Mouse (Mus musculus) midbrain, embryonic 11.5 days (tissue): ENCODE data around the gene Olfr94. TPM values are rescaled to one million over a fixed set of nuclear protein-coding genes. Genes with fewer than 3 reads are reported as not detected.
"Not testable (repeated sequence)": the region's sequence is repeated elsewhere in the genome, so short reads cannot be mapped to it uniquely, and the experiment has no call there.

Source experiments
- ATAC-seq: fragments of 200-750 bp; cut with Nextera tagmentation; 2 replicates; pipeline ENCODE4 v1.8.0; 2017; ENCODE audit warnings: moderate TSS enrichment, moderate library complexity; ENCODE audit not compliant: low FRiP score
- DNase-seq: peaks from one replicate; pipeline ENCODE4 v3.0.0; 2015; ENCODE audit warnings: low spot score; ENCODE audit errors: missing footprints
- H3K27ac ChIP-seq: fragments of 300-500 bp; sonication (generic); 2 replicates; pipeline ENCODE4 v1.5.1; 2014; ENCODE audit warnings: low read depth, low read length
- H3K27me3 ChIP-seq: fragments of 300-500 bp; sonication (generic); 2 replicates; pipeline ENCODE4 v1.6.1; 2014; ENCODE audit warnings: mild to moderate bottlenecking, low read length, moderate library complexity, mixed read lengths; ENCODE audit not compliant: control insufficient read depth, insufficient read depth
- H3K36me3 ChIP-seq: fragments of 300-500 bp; sonication (generic); 2 replicates; pipeline ENCODE4 v1.6.1; 2014; ENCODE audit warnings: mild to moderate bottlenecking, low read length, moderate library complexity, mixed read lengths; ENCODE audit not compliant: control insufficient read depth, insufficient read depth
- H3K4me1 ChIP-seq: fragments of 300-500 bp; sonication (generic); 2 replicates; pipeline ENCODE4 v1.6.1; 2014; ENCODE audit warnings: low read length; ENCODE audit not compliant: control insufficient read depth, insufficient read depth
- H3K4me2 ChIP-seq: fragments of 300-500 bp; sonication (generic); 2 replicates; pipeline ENCODE4 v1.6.1; 2014; ENCODE audit warnings: mild to moderate bottlenecking, moderate library complexity
- H3K4me3 ChIP-seq: fragments of 300-500 bp; sonication (generic); 2 replicates; pipeline ENCODE4 v1.5.1; 2014; ENCODE audit warnings: low read depth, low read length
- H3K9ac ChIP-seq: fragments of 300-500 bp; sonication (generic); 2 replicates; pipeline ENCODE4 v1.6.1; 2014; ENCODE audit warnings: low read length
- H3K9me3 ChIP-seq: fragments of 300-500 bp; sonication (generic); 2 replicates; pipeline ENCODE4 v1.6.1; 2016; ENCODE audit warnings: low read length; ENCODE audit not compliant: control insufficient read depth
- WGBS: fragments of 180-500 bp; shearing (Covaris S2); extraction: QIAGEN DNeasy Blood & Tissue Kit; methylation state at CpG from one replicate; pipeline ENCODE4 v1.1.7; 2014; 5-methylcytosine and 5-hydroxymethylcytosine counted together
- polyA plus RNA-seq: library from polyadenylated mRNA; unstranded; fragments of >200 nt; fragmentation: Nextera tagmentation; extraction: Ambion mirVana; gene quantifications from 2 replicates; pipeline ENCODE4 v1.2.1, GENCODE M21; 2014

The Olfr94 gene
- polyA plus RNA-seq, result not detected in 2 replicates

GRCm38 (mm10) chr17:37200894-37201293 is at the start of gene Olfr94:
Gene Olfr94, minus strand, starts transcription at chr17:37200994.
- ATAC-seq (no peak), DNase-seq (no peak)
- H3K4me3 ChIP-seq, result no peak within 1 kb of the TSS
- H3K36me3 ChIP-seq, result no peaks in the 10 kb centered on the region
- H3K4me2 ChIP-seq, result no peak within 1 kb of the TSS
- no peak within 1 kb of the TSS for H3K27ac ChIP-seq
- peaks cover 20% of the 10 kb centered on the region; the same call in 1 of the 2 replicates for H3K27me3 ChIP-seq
- H3K9me3 ChIP-seq, result no peaks in the 10 kb centered on the region
- H3K9ac ChIP-seq, result no peak within 1 kb of the TSS
- 78% methylated on average over 2 of the region's 2 CpGs for WGBS
- H3K4me1 ChIP-seq, result peaks cover 3% of the 10 kb centered on the region; the same call in 1 of the 2 replicates

GRCm38 (mm10) chr17:37250544-37250943 is 49.8 kb upstream of the Olfr94 start:
- Histone ChIP-seq H3K27me3 (no peaks in the 10 kb centered on the region), H3K4me2 (no peak overlapping the region), H3K4me1 (no peaks in the 10 kb centered on the region), H3K9ac (no peak overlapping the region), H3K36me3 (no peaks in the 10 kb centered on the region), H3K4me3 (no peak overlapping the region), H3K9me3 (no peaks in the 10 kb centered on the region), H3K27ac (no peak overlapping the region)
- ATAC-seq (no peak), DNase-seq (no peak)
- 14% methylated on average over 1 of the region's 1 CpGs for WGBS

DNA sequence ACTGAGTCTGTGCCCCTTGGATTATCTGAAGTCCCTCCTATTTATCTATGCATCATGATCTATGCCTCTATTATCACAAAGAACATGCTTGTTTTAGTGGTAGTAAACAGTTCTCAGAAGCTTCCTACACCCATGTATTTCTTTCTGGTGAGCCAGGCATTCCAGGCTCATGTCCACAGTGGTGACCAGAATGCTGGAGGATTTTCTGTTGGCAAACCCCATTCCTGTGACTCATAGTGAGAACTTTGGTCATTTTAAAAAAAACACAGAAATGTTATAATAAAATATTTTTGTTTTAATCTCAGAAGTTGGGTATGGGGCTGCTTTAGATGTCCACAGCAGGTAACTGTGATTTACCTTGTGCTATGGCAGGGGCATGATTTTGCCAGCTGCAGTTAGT is 48.7 kb upstream of the Olfr94 start:
- Histone ChIP-seq H3K4me3 (no peak overlapping the region), H3K9me3 (no peaks in the 10 kb centered on the region), H3K27me3 (no peaks in the 10 kb centered on the region), H3K4me2 (no peak overlapping the region), H3K27ac (no peak overlapping the region), H3K9ac (no peak overlapping the region), H3K4me1 (no peaks in the 10 kb centered on the region), H3K36me3 (no peaks in the 10 kb centered on the region)
- DNase-seq (no peak), ATAC-seq (no peak)

GRCm38 (mm10) chr17:37246715-37247114 is 45.9 kb upstream of the Olfr94 start:
- no peak for DNase-seq

DNA sequence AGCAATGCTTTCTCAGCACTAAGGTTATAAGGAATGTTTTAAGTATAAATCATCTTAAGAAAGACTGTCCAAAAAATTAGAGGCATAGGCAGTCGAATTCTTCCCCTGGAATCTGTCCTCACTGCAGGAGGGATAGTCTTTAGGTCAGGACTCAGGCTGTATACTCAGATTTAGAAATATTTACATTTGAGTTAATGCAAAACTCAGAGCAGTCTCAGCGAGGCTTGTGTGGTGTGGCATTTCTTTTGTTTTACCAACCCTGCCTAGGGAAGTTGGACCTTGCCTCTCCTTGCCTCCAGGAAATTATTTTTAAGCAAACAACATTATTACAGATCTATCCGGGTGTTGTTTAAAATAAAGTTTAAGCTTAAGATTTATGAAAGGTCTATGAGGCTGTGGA is 41.4 kb upstream of the Olfr94 start:
- H3K27ac ChIP-seq, result no peak overlapping the region
- no peaks in the 10 kb centered on the region for H3K4me1 ChIP-seq
- ATAC-seq (no peak), DNase-seq (no peak)
- no peak overlapping the region for H3K4me3 ChIP-seq
- WGBS, result 64% methylated on average over 3 of the region's 3 CpGs
- H3K36me3 ChIP-seq, result no peaks in the 10 kb centered on the region
- no peaks in the 10 kb centered on the region for H3K27me3 ChIP-seq
- H3K9ac ChIP-seq, result no peak overlapping the region
- no peaks in the 10 kb centered on the region for H3K9me3 ChIP-seq
- no peak overlapping the region for H3K4me2 ChIP-seq

More at GRCm38 (mm10) chr17:37246715-37247114, 45.9 kb upstream of the Olfr94 start:
- H3K27ac ChIP-seq, result no peak overlapping the region
- no peaks in the 10 kb centered on the region for H3K4me1 ChIP-seq
- H3K9ac ChIP-seq, result no peak overlapping the region
- no peaks in the 10 kb centered on the region for H3K27me3 ChIP-seq
- WGBS, result 35% methylated on average over 5 of the region's 5 CpGs
- H3K4me3 ChIP-seq, result no peak overlapping the region
- no peak for ATAC-seq
- H3K36me3 ChIP-seq, result no peaks in the 10 kb centered on the region
- H3K4me2 ChIP-seq, result no peak overlapping the region
- no peaks in the 10 kb centered on the region for H3K9me3 ChIP-seq

DNA sequence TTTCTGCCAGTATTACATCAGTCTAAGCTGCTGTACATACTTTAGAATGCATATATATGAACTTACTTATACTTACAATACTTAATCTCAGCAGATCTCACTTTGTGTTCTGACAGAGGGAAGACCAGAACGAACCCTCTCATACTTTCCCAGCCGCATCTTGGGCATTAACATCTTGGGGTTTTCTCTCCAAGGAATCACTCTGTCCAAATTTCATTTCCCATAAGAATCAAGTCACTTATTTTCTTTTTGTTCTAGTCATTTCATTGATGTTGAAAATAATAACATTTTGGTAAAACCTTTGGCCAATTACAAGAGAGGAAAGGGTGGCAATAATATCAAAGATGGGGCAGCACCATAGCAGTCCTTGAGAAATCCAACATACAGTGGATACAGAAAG is 36.4 kb upstream of the Olfr94 start, which contains the start of gene Olfr97:
Gene Olfr97, minus strand, starts transcription at position 101 of the 400 bp plus-strand sequence.
- not testable (repeated sequence) for H3K9ac ChIP-seq, ATAC-seq, H3K4me3 ChIP-seq, H3K9me3 ChIP-seq, H3K36me3 ChIP-seq, H3K27me3 ChIP-seq, DNase-seq, H3K4me2 ChIP-seq, H3K27ac ChIP-seq, H3K4me1 ChIP-seq
- WGBS, result 95% methylated on average over 2 of the region's 2 CpGs

DNA sequence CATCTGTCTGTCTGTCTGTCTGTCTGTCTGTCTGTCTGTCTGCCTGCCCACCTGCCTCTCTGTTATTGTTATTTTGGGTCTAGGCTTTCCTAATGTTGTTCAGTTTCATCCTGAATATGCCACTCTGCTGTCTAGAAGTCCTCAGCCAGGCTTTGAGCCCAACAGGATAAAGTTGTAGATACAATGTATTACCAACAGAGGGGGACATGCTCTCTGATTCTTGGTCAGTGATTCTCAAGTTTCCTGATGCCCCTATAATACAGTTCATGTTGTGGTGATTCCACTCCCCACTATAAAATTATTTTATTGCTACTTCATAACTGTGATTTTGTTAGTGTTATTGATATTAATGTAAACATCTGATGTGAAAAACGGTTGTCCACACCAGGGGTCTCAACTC is 21.1 kb upstream of the Olfr94 start:
- Histone ChIP-seq H3K27ac (no peak overlapping the region), H3K4me2 (no peak overlapping the region), H3K36me3 (no peaks in the 10 kb centered on the region), H3K9ac (no peak overlapping the region), H3K4me3 (no peak overlapping the region), H3K9me3 (no peaks in the 10 kb centered on the region), H3K4me1 (no peaks in the 10 kb centered on the region), H3K27me3 (no peaks in the 10 kb centered on the region)
- no peak for ATAC-seq
- no peak for DNase-seq
- WGBS, result 33% methylated on average over 1 of the region's 1 CpGs

DNA sequence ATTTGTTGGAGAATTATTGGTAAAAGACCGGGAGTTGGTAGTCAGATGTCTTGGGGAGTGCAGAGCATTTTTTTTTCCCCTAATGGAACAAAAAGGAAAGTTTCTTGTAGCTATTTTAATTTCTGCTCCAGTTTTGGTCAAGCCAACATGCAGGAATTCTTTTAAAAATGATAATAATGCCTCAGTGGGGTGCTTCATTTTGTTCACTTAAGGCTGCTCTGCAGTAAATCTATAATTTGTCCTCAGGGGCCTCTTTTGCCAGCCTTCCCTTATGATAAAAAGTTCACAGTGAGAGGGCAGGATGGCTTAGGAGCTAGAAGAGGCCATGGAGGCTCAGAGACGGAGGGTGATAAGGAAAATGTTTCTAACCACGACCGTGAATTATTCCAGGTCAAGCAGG is 19.1 kb upstream of the Olfr94 start, which contains the start of gene Olfr96:
Gene Olfr96, plus strand, starts transcription at position 301 of the 400 bp plus-strand sequence.
- ATAC-seq, result no peak
- Histone ChIP-seq H3K4me2 (no peak within 1 kb of the TSS), H3K27me3 (no peaks in the 10 kb centered on the region), H3K4me3 (no peak within 1 kb of the TSS), H3K27ac (no peak within 1 kb of the TSS), H3K4me1 (no peaks in the 10 kb centered on the region), H3K9ac (no peak within 1 kb of the TSS), H3K9me3 (no peaks in the 10 kb centered on the region), H3K36me3 (no peaks in the 10 kb centered on the region)
- WGBS, result 64% methylated on average over 4 of the region's 4 CpGs
- no peak for DNase-seq

GRCm38 (mm10) chr17:37218486-37218885 is 17.7 kb upstream of the Olfr94 start:
- WGBS, result 86% methylated on average over 3 of the region's 3 CpGs
- ATAC-seq (no peak), DNase-seq (no peak)
- no peaks in the 10 kb centered on the region for H3K9me3 ChIP-seq
- H3K4me2 ChIP-seq, result no peak overlapping the region
- no peak overlapping the region for H3K4me3 ChIP-seq
- H3K4me1 ChIP-seq, result no peaks in the 10 kb centered on the region
- H3K9ac ChIP-seq, result no peak overlapping the region
- H3K36me3 ChIP-seq, result no peaks in the 10 kb centered on the region
- no peak overlapping the region for H3K27ac ChIP-seq
- no peaks in the 10 kb centered on the region for H3K27me3 ChIP-seq
